Mouse (Mus musculus): ENCODE measurements around the gene Chrne. TPM values are rescaled to one million over a fixed set of nuclear protein-coding genes. Genes with fewer than 3 reads are reported as not detected.

Chrne gene
- total and polyA plus RNA-seq, 2 experiments from 2014 or later = 0.59 to 4.5 TPM

GRCm38 (mm10) chr11:70656456-70656927 lies 37.5 kb upstream of the Chrne start:
- Histone ChIP-seq H3K36me3 (ENCODE audit: insufficient read depth, low read length) (peaks cover 6% of the 10 kb centered on the region; the same call in 1 of the 2 replicates), H3K4me2 (ENCODE audit: low read depth, low read length) (peak overlapping the region; percentile 75), H3K9me3 (ENCODE audit: low read length) (no peaks in the 10 kb centered on the region), H3K27ac (0 out of 2 replicates have a peak overlapping the region, but pooled peaks have one; percentile 99), H3K4me1 (ENCODE audit: insufficient read depth, low read length) (0 out of 2 replicates have a peak, but pooled peaks cover 11% of the 10 kb centered on the region), H3K27me3 (ENCODE audit: insufficient read depth, low read length) (no peaks in the 10 kb centered on the region), H3K9ac (replicated peaks; ENCODE audit: low read length) (peak overlapping the region; percentile 45), H3K4me3 (ENCODE audit: low read length) (peak overlapping the region; percentile 99)
- no peak for TF ChIP-seq CTCF (IDR thresholded peaks at IDR 0.05; ENCODE audit: low read depth)
- no peak for ATAC-seq
- 9% methylated on average over 16 of the region's 16 CpGs for WGBS
- DNase-seq (ENCODE audit: low spot score) = peak; percentile 28

- H3K36me3 ChIP-seq (ENCODE audit: insufficient read depth, low read length) = peaks cover 10% of the 10 kb centered on the region; the same call in 1 of the 2 replicates
- peak overlapping the region; percentile 75 for H3K4me2 ChIP-seq (ENCODE audit: low read depth, low read length)
- peak overlapping the region; percentile 99 for H3K4me3 ChIP-seq (ENCODE audit: low read length)
- DNase-seq (ENCODE audit: low spot score) = peak; percentile 25
- peak overlapping the region; percentile 99; the same call in 1 of the 2 replicates for H3K27ac ChIP-seq
- H3K9ac ChIP-seq (replicated peaks; ENCODE audit: low read length) = peak overlapping the region; percentile 45
- H3K4me1 ChIP-seq (ENCODE audit: insufficient read depth, low read length) = 0 out of 2 replicates have a peak, but pooled peaks cover 11% of the 10 kb centered on the region
- WGBS = under 1% methylated on average over 59 of the region's 61 CpGs
- H3K9me3 ChIP-seq (ENCODE audit: low read length) = no peaks in the 10 kb centered on the region
- TF ChIP-seq CTCF (IDR thresholded peaks at IDR 0.05; ENCODE audit: low read depth) = no peak
- ATAC-seq = 0 out of 2 replicates have a peak, but pooled peaks have one; percentile 22
- H3K27me3 ChIP-seq (ENCODE audit: insufficient read depth, low read length) = no peaks in the 10 kb centered on the region
Observed at GRCm38 (mm10) chr11:70655571-70656455, 36.8 kb upstream of the Chrne start.

- ATAC-seq (peak; percentile 64), DNase-seq (ENCODE audit: low spot score) (peak; percentile 90)
- peaks cover 17% of the 10 kb centered on the region; the same call in 1 of the 2 replicates for H3K36me3 ChIP-seq (ENCODE audit: insufficient read depth, low read length)
- peak overlapping the region; percentile 99 for H3K4me3 ChIP-seq (ENCODE audit: low read length)
- 0 out of 2 replicates have a peak, but pooled peaks cover 11% of the 10 kb centered on the region for H3K4me1 ChIP-seq (ENCODE audit: insufficient read depth, low read length)
- H3K27ac ChIP-seq = peak overlapping the region; percentile 99
- TF ChIP-seq CTCF (IDR thresholded peaks at IDR 0.05; ENCODE audit: low read depth) = no peak
- H3K27me3 ChIP-seq (ENCODE audit: insufficient read depth, low read length) = no peaks in the 10 kb centered on the region
- H3K4me2 ChIP-seq (ENCODE audit: low read depth, low read length) = peak overlapping the region; percentile 75
- under 1% methylated on average over 48 of the region's 48 CpGs for WGBS
- H3K9ac ChIP-seq (replicated peaks; ENCODE audit: low read length) = peak overlapping the region; percentile 100
- H3K9me3 ChIP-seq (ENCODE audit: low read length) = no peaks in the 10 kb centered on the region
Observed at GRCm38 (mm10) chr11:70654923-70655570, 36.0 kb upstream of the Chrne start.

GRCm38 (mm10) chr11:70654198-70654922 lies 35.3 kb upstream of the Chrne start, which contains the start of gene Pfn1:
Pfn1 (minus strand) TSS chr11:70654644.
- peak; percentile 68 for ATAC-seq
- H3K9ac ChIP-seq (replicated peaks; ENCODE audit: low read length) = peak within 1 kb of the TSS; percentile 100
- H3K36me3 ChIP-seq (ENCODE audit: insufficient read depth, low read length) = peaks cover 24% of the 10 kb centered on the region
- 0 out of 2 replicates have a peak, but pooled peaks cover 11% of the 10 kb centered on the region for H3K4me1 ChIP-seq (ENCODE audit: insufficient read depth, low read length)
- H3K9me3 ChIP-seq (ENCODE audit: low read length) = no peaks in the 10 kb centered on the region
- peak within 1 kb of the TSS; percentile 99 for H3K27ac ChIP-seq
- peak within 1 kb of the TSS; percentile 99 for H3K4me3 ChIP-seq (ENCODE audit: low read length)
- DNase-seq (ENCODE audit: low spot score) = peak; percentile 89
- TF ChIP-seq CTCF (IDR thresholded peaks at IDR 0.05; ENCODE audit: low read depth) = no peak
- WGBS = under 1% methylated on average over 43 of the region's 61 CpGs
- H3K4me2 ChIP-seq (ENCODE audit: low read depth, low read length) = peak within 1 kb of the TSS; percentile 75
- no peaks in the 10 kb centered on the region for H3K27me3 ChIP-seq (ENCODE audit: insufficient read depth, low read length)

GRCm38 (mm10) chr11:70653345-70654197 lies 34.6 kb upstream of the Chrne start:
- Histone ChIP-seq H3K9ac (replicated peaks; ENCODE audit: low read length) (peak overlapping the region; percentile 100), H3K4me3 (ENCODE audit: low read length) (peak overlapping the region; percentile 99), H3K36me3 (ENCODE audit: insufficient read depth, low read length) (peaks cover 28% of the 10 kb centered on the region), H3K4me1 (ENCODE audit: insufficient read depth, low read length) (0 out of 2 replicates have a peak, but pooled peaks cover 11% of the 10 kb centered on the region), H3K4me2 (ENCODE audit: low read depth, low read length) (peak overlapping the region; percentile 75), H3K27me3 (ENCODE audit: insufficient read depth, low read length) (no peaks in the 10 kb centered on the region), H3K27ac (peak overlapping the region; percentile 99), H3K9me3 (ENCODE audit: low read length) (no peaks in the 10 kb centered on the region)
- peak; percentile 65 for ATAC-seq
- WGBS = 1% methylated on average over 56 of the region's 63 CpGs
- DNase-seq (ENCODE audit: low spot score) = peak; percentile 79
- TF ChIP-seq CTCF (IDR thresholded peaks at IDR 0.05; ENCODE audit: low read depth) = no peak

Measured in hindbrain, postnatal 0 days (tissue).